Mouse (Mus musculus): ENCODE results near the gene Urb1. TPM values are rescaled to one million over a fixed set of nuclear protein-coding genes. Genes with fewer than 3 reads are reported as not detected.
A peak's percentile ranks its signal among the peaks of the same experiment; 100 is the strongest.

The Urb1 gene
- total and polyA plus RNA-seq, 3 experiments: 21.1 to 34.5 (median 29.4) TPM

GRCm38 (mm10) chr16:90794708-90795107 lies 15.5 kb downstream of the Urb1 start:
- H3K27me3 ChIP-seq (replicated peaks): no peaks in the 10 kb centered on the region
- no peak overlapping the region for H3K9ac ChIP-seq (ENCODE audit: insufficient read depth, low read depth)
- in situ Hi-C loops (cut with MboI; ENCODE audit: low pct_ligation_motif_present, low pct_unique_long_range_greater_than_20kb, low sequenced_read_pairs): no loop called here
- no peak overlapping the region for H3K27ac ChIP-seq (ENCODE audit: insufficient read depth, low read depth)
- peak; percentile 33 for DNase-seq (ENCODE audit: extremely low read depth)
- TF ChIP-seq USF2 (conservative IDR thresholded peaks at IDR 0.05; ENCODE audit: low read depth, low read length) (no peak), MEF2A (IDR thresholded peaks at IDR 0.05; ENCODE audit: borderline replicate concordance, low read depth, low read length) (no peak)
- H3K36me3 ChIP-seq (replicated peaks in 1 of 2; ENCODE audit: control insufficient read depth in 1 of 2, insufficient read depth in 1 of 2, low read length in 1 of 2): peaks cover 59 to 95% of the 10 kb centered on the region in 2 experiments
- no peak overlapping the region for H3K4me3 ChIP-seq (replicated peaks in 1 of 3; ENCODE audit: low read depth in 2 of 3, low read length in 2 of 3, poor library complexity in 1 of 3)
- dilution Hi-C loops (cut with MboI; ENCODE audit: extremely low pct_ligation_motif_present, extremely low pct_unique_long_range_greater_than_20kb, low sequenced_read_pairs): no loop called here
- peaks cover 7 to 21% of the 10 kb centered on the region in 2 experiments for H3K4me1 ChIP-seq (ENCODE audit: control insufficient read depth in 1 of 2, insufficient read depth in 2 of 2)
- no peak overlapping the region for H3K4me2 ChIP-seq (ENCODE audit: insufficient read depth, low read depth, poor library complexity, severe bottlenecking)
- H3K79me2 ChIP-seq (replicated peaks; ENCODE audit: control insufficient read depth, extremely low read depth, insufficient read depth, poor library complexity, severe bottlenecking): no peaks in the 10 kb centered on the region
- H3K9me3 ChIP-seq (replicated peaks; ENCODE audit: low read length): no peaks in the 10 kb centered on the region

GRCm38 (mm10) chr16:90792500-90792899 lies 17.7 kb downstream of the Urb1 start:
- TF ChIP-seq SMC3 (IDR thresholded peaks at IDR 0.05; ENCODE audit: low read depth, low read length): no peak
- TF ChIP-seq HCFC1 (IDR thresholded peaks at IDR 0.05; ENCODE audit: low read depth, low read length): no peak
- TF ChIP-seq POLR2A (IDR thresholded peaks at IDR 0.05; ENCODE audit: low read depth, low read length): no peak
- no peak for TF ChIP-seq POLR2AphosphoS2 (IDR thresholded peaks at IDR 0.05; ENCODE audit: low read depth, low read length)
- no peak for TF ChIP-seq E2F4 (IDR thresholded peaks at IDR 0.05; ENCODE audit: insufficient replicate concordance, low read depth, low read length)
- TF ChIP-seq SIN3A (IDR thresholded peaks at IDR 0.05; ENCODE audit: low read length): no peak
- no peak for TF ChIP-seq TBP (conservative IDR thresholded peaks at IDR 0.05; ENCODE audit: low read depth, low read length)
- no peak for TF ChIP-seq MXI1 (IDR thresholded peaks at IDR 0.05; ENCODE audit: low read depth, low read length)
- no peak for TF ChIP-seq GABPA (IDR thresholded peaks at IDR 0.05; ENCODE audit: insufficient replicate concordance, low read depth, low read length)
- no peak for TF ChIP-seq CTCF (conservative IDR thresholded peaks at IDR 0.05 in 1 of 2, IDR thresholded peaks at IDR 0.05 in 1 of 2; ENCODE audit: low read depth in 2 of 2, low read length in 2 of 2)
- no peak for TF ChIP-seq MYC (IDR thresholded peaks at IDR 0.05; ENCODE audit: low read depth, low read length)
- TF ChIP-seq ELF1 (IDR thresholded peaks at IDR 0.05; ENCODE audit: low read depth, low read length): no peak
- no peak for TF ChIP-seq RAD21 (IDR thresholded peaks at IDR 0.05; ENCODE audit: low read depth, low read length)
- no peak for TF ChIP-seq JUN (IDR thresholded peaks at IDR 0.05; ENCODE audit: insufficient read depth, low read depth, low read length)
- no peak overlapping the region for H3K9ac ChIP-seq (ENCODE audit: insufficient read depth, low read depth)
- DNase-seq (ENCODE audit: extremely low read depth): no peak
- dilution Hi-C loops (cut with MboI; ENCODE audit: extremely low pct_ligation_motif_present, extremely low pct_unique_long_range_greater_than_20kb, low sequenced_read_pairs) (no loop called here), in situ Hi-C loops (cut with MboI; ENCODE audit: low pct_ligation_motif_present, low pct_unique_long_range_greater_than_20kb, low sequenced_read_pairs) (no loop called here)
- no peaks in the 10 kb centered on the region for H3K9me3 ChIP-seq (replicated peaks; ENCODE audit: low read length)
- H3K36me3 ChIP-seq (replicated peaks in 1 of 2; ENCODE audit: control insufficient read depth in 1 of 2, insufficient read depth in 1 of 2, low read length in 1 of 2): peaks cover 77 to 96% of the 10 kb centered on the region in 2 experiments
- H3K4me1 ChIP-seq (ENCODE audit: control insufficient read depth in 1 of 2, insufficient read depth in 2 of 2): peaks cover 0 to 8% of the 10 kb centered on the region in 2 experiments; a peak in 2 of 4 replicates
- H3K27me3 ChIP-seq (replicated peaks): no peaks in the 10 kb centered on the region
- H3K4me2 ChIP-seq (ENCODE audit: insufficient read depth, low read depth, poor library complexity, severe bottlenecking): no peak overlapping the region
- no peaks in the 10 kb centered on the region for H3K79me2 ChIP-seq (replicated peaks; ENCODE audit: control insufficient read depth, extremely low read depth, insufficient read depth, poor library complexity, severe bottlenecking)
- H3K27ac ChIP-seq (ENCODE audit: insufficient read depth, low read depth): no peak overlapping the region
- H3K4me3 ChIP-seq (replicated peaks in 1 of 3; ENCODE audit: low read depth in 2 of 3, low read length in 2 of 3, poor library complexity in 1 of 3): no peak overlapping the region

All from CH12.LX (cell line).